ENCODE assay signal across 9 mouse cellular contexts in the genomic region with DNA sequence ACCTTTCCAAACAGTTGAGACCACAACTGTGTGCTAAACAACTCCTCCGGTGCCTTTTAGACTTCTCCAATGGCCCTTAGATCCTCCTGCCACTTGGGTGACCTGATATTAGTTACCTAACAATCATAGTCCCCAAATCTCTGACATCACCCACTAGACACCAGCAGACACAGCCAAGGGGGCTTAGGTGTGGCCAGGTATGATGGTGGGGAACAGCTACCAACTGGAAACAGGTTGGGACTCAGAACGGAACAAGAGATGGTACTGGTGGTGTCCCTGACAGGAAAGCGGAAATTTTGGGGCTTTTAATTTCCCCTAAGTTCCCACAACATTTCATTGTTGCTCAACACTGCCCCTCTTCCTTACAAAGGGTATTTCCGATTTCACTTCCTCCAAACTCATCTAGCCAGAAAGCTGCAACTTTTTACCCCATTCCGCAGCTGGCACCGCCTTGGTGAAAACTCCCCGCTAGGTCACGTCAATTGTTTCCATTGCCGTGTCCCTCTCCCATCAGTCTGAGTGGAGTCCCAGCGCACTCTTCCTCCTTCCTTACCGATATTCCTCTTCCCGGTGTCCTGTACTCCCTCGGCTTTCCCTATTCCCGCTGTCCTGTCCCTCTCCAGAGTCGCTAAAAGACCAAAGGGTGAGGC. TPM values are rescaled to one million over a fixed set of nuclear protein-coding genes. Genes with fewer than 3 reads are reported as not detected.
DNase-seq lines count a peak whose midpoint lies in the region; ATAC-seq and TF ChIP-seq lines count a peak whose summit lies in the region.
"Had no signal": no experiment of that assay in that cellular context is flagged by ENCODE, and none has a peak within 500 bp of the region (broad histone marks: within the 10 kb centered on the region; RNA-seq: fewer than 3 reads in every experiment).

No protein-coding gene starts in this region.

- intact Hi-C loops in gastrocnemius, postnatal 14 days (cut with DNase I; ENCODE audit: low total_unique reads): no loop called here

- no peaks in the 10 kb centered on the region for H3K9me3 ChIP-seq in ES-E14 (ENCODE audit: control insufficient read depth, insufficient read depth, low read depth, low read length)
- no peaks in the 10 kb centered on the region for H3K9me3 ChIP-seq in liver, embryonic 13.5 days (replicated peaks)
- H3K9me3 ChIP-seq in neural tube, embryonic 12.5 days: no peaks in the 10 kb centered on the region

- H3K36me3 ChIP-seq in ES-E14 (ENCODE audit: control insufficient read depth, insufficient read depth, low read length, poor library complexity, severe bottlenecking): peaks cover 4% of the 10 kb centered on the region; the same call in 1 of the 2 replicates
- H3K36me3 ChIP-seq in liver, embryonic 13.5 days: peaks cover 22% of the 10 kb centered on the region
- H3K36me3 ChIP-seq in neural tube, embryonic 12.5 days: peaks cover 8% of the 10 kb centered on the region; the same call in 1 of the 2 replicates

- peak overlapping the region; percentile 89 for H3K9ac ChIP-seq in ES-E14 (ENCODE audit: insufficient read depth, low read depth, low read length, poor library complexity, severe bottlenecking)
- H3K9ac ChIP-seq in liver, embryonic 13.5 days: peak overlapping the region; percentile 85
- H3K9ac ChIP-seq in neural tube, embryonic 12.5 days: peak overlapping the region; percentile 52

- no peak for ATAC-seq in liver, embryonic 13.5 days (ENCODE audit: low read depth)
- no peak for ATAC-seq in neural tube, embryonic 12.5 days (ENCODE audit: low FRiP score, low read depth)

- DNase-seq in gastrocnemius, adult 18-20 months (ENCODE audit: low spot score): peak; percentile 37
- no peak for DNase-seq in gastrocnemius, postnatal 14 days
- DNase-seq in ES-E14 (ENCODE audit: low read depth, low spot score): no peak
- DNase-seq in forelimb bud, embryonic 11.5 days (ENCODE audit: low read depth, low spot score): peak; percentile 18
- no peak for DNase-seq in liver, embryonic 13.5 days
- no peak for DNase-seq in testis, postnatal 14 days (ENCODE audit: low spot score)
- no peak for DNase-seq in layer of hippocampus, postnatal 25 days (ENCODE audit: extremely low spot score in 1 of 2, low spot score in 1 of 2)

- H3K4me2 ChIP-seq in liver, embryonic 13.5 days: peak overlapping the region; percentile 98
- H3K4me2 ChIP-seq in neural tube, embryonic 12.5 days (replicated peaks): peak overlapping the region; percentile 88

- H3K4me3 ChIP-seq in ES-E14 (ENCODE audit: insufficient read depth in 1 of 2, low read depth in 1 of 2, low read length in 2 of 2, poor library complexity in 1 of 2, severe bottlenecking in 1 of 2): peak overlapping the region; percentile 71 to 78
- peak overlapping the region; percentile 90 for H3K4me3 ChIP-seq in liver, embryonic 13.5 days (replicated peaks)
- H3K4me3 ChIP-seq in neural tube, embryonic 12.5 days: peak overlapping the region; percentile 86

- in situ Hi-C loops in ES-E14 (cut with MboI; ENCODE audit: low sequenced_read_pairs in 2 of 2, unreplicated experiment in 2 of 2): no loop called here

- H3K27ac ChIP-seq in ES-E14 (ENCODE audit: insufficient read depth, low read depth, low read length, poor library complexity, severe bottlenecking): peak overlapping the region; percentile 51; the same call in 1 of the 2 replicates
- peak overlapping the region; percentile 98 for H3K27ac ChIP-seq in liver, embryonic 13.5 days
- 0 out of 2 replicates have a peak overlapping the region, but pooled peaks have one; percentile 3 for H3K27ac ChIP-seq in neural tube, embryonic 12.5 days

- H3K27me3 ChIP-seq in liver, embryonic 13.5 days: no peaks in the 10 kb centered on the region
- H3K27me3 ChIP-seq in neural tube, embryonic 12.5 days (replicated peaks): peaks cover 5% of the 10 kb centered on the region; the same call in 1 of the 2 replicates
- H3K27me3 ChIP-seq: Patski had no signal

- 5% methylated on average over 15 of the region's 15 CpGs for WGBS in liver, embryonic 13.5 days (ENCODE audit: insufficient replicate concordance)
- 7% methylated on average over 15 of the region's 15 CpGs for WGBS in neural tube, embryonic 12.5 days

- H3K4me1 ChIP-seq in ES-E14 (ENCODE audit: control insufficient read depth in 2 of 2, insufficient read depth in 2 of 2, low read length in 2 of 2, poor library complexity in 1 of 2): peaks cover 17 to 18% of the 10 kb centered on the region in 2 experiments
- H3K4me1 ChIP-seq in liver, embryonic 13.5 days (replicated peaks): peaks cover 78% of the 10 kb centered on the region
- H3K4me1 ChIP-seq in neural tube, embryonic 12.5 days: peaks cover 32% of the 10 kb centered on the region

TF ChIP-seq in ES-E14, 5 proteins besides CTCF, POLR2A, EP300 and RAD21:
- TF ChIP-seq ZC3H11A (IDR thresholded peaks at IDR 0.05; ENCODE audit: borderline replicate concordance, low read depth, low read length) (no peak), MAFK (IDR thresholded peaks at IDR 0.05; ENCODE audit: insufficient read depth, low read depth, low read length) (no peak), ZNF384 (IDR thresholded peaks at IDR 0.05; ENCODE audit: low read depth, low read length) (no peak), HCFC1 (IDR thresholded peaks at IDR 0.05; ENCODE audit: borderline replicate concordance, insufficient read depth, low read length) (no peak), CHD2 (IDR thresholded peaks at IDR 0.05; ENCODE audit: low read depth, low read length) (no peak)

RNA-seq across cellular contexts. Expression of a gene that starts 0.7 kb away (rescaled TPM):
- total RNA-seq in gastrocnemius, adult 18-20 months (2021): 10 to 100 TPM; 30.2 to 40.3 TPM
- 10 to 100 TPM; 40.5 to 50.8 TPM for total RNA-seq in gastrocnemius, postnatal 14 days (2021)
- total RNA-seq in ES-E14 (2012; rRNA removed): 133 and 162 TPM in 2 replicates
- polyA plus RNA-seq in liver, embryonic 13.5 days (2015; fragmentation: Nextera tagmentation; extraction: Ambion mirVana): 68.8 and 72.6 TPM in 2 replicates
- 87.2 and 96.4 TPM in 2 replicates for polyA plus RNA-seq in neural tube, embryonic 12.5 days (2016; fragmentation: Nextera tagmentation; extraction: Ambion mirVana)
- total RNA-seq in layer of hippocampus, postnatal 25 days (2021): 10 to 100 TPM; 84.9 to 88.6 TPM

RNA-seq across cellular contexts. Expression of a gene that starts 30.4 kb away (rescaled TPM):
- total RNA-seq in gastrocnemius, adult 18-20 months (2021): 1 to 10 TPM; 6.4 to 8.8 TPM
- 1 to 10 TPM; 3.4 to 3.9 TPM for total RNA-seq in gastrocnemius, postnatal 14 days (2021)
- total RNA-seq in ES-E14 (2012; rRNA removed): 35.5 and 48.4 TPM in 2 replicates
- 0.14 and 0.16 TPM in 2 replicates for polyA plus RNA-seq in liver, embryonic 13.5 days (2015; fragmentation: Nextera tagmentation; extraction: Ambion mirVana)
- polyA plus RNA-seq in neural tube, embryonic 12.5 days (2016; fragmentation: Nextera tagmentation; extraction: Ambion mirVana): 0.27 and 0.60 TPM in 2 replicates
- 1 to 10 TPM; 3.9 to 4.6 TPM for total RNA-seq in layer of hippocampus, postnatal 25 days (2021)

RNA-seq across cellular contexts. Expression of a gene that starts 34.4 kb away (rescaled TPM):
- total RNA-seq in gastrocnemius, adult 18-20 months (2021): 10 to 100 TPM; 16.7 to 20.0 TPM
- 10 to 100 TPM; 12.7 to 14.6 TPM for total RNA-seq in gastrocnemius, postnatal 14 days (2021)
- 31.8 and 45.0 TPM in 2 replicates for total RNA-seq in ES-E14 (2012; rRNA removed)
- polyA plus RNA-seq in liver, embryonic 13.5 days (2015; fragmentation: Nextera tagmentation; extraction: Ambion mirVana): 4.1 and 4.8 TPM in 2 replicates
- polyA plus RNA-seq in neural tube, embryonic 12.5 days (2016; fragmentation: Nextera tagmentation; extraction: Ambion mirVana): 13.8 and 14.7 TPM in 2 replicates
- total RNA-seq in layer of hippocampus, postnatal 25 days (2021): 10 to 100 TPM; 31.1 to 38.3 TPM

RNA-seq across cellular contexts. Expression of a gene that starts 40.2 kb away (rescaled TPM):
- total RNA-seq in gastrocnemius, adult 18-20 months (2021): 10 to 100 TPM; 34.9 to 38.2 TPM
- total RNA-seq in gastrocnemius, postnatal 14 days (2021): 10 to 100 TPM; 22.4 to 24.7 TPM
- 22.8 and 24.8 TPM in 2 replicates for total RNA-seq in ES-E14 (2012; rRNA removed)
- polyA plus RNA-seq in liver, embryonic 13.5 days (2015; fragmentation: Nextera tagmentation; extraction: Ambion mirVana): 3.5 and 4.9 TPM in 2 replicates
- polyA plus RNA-seq in neural tube, embryonic 12.5 days (2016; fragmentation: Nextera tagmentation; extraction: Ambion mirVana): 77.8 and 82.8 TPM in 2 replicates
- 100 to 1,000 TPM; 137 to 146 TPM for total RNA-seq in layer of hippocampus, postnatal 25 days (2021)

RNA-seq across cellular contexts. Expression of a gene that starts 49.7 kb away (rescaled TPM):
- total RNA-seq in gastrocnemius, adult 18-20 months (2021): not detected
- not detected for total RNA-seq in gastrocnemius, postnatal 14 days (2021)
- total RNA-seq in ES-E14 (2012; rRNA removed): 3.9 and 5.9 TPM in 2 replicates
- 0.17 TPM in 1 of 2 replicates, not detected in the other for polyA plus RNA-seq in liver, embryonic 13.5 days (2015; fragmentation: Nextera tagmentation; extraction: Ambion mirVana)
- polyA plus RNA-seq in neural tube, embryonic 12.5 days (2016; fragmentation: Nextera tagmentation; extraction: Ambion mirVana): not detected in 2 replicates
- total RNA-seq in layer of hippocampus, postnatal 25 days (2021): not detected

Comparison
In these comparisons a context has a peak if more than half of its experiments do, and no peak if none do; other contexts are left out.
1. DNase-seq: peak in gastrocnemius, adult 18-20 months (single experiment) and forelimb bud, embryonic 11.5 days (single experiment); none in gastrocnemius, postnatal 14 days (single experiment), ES-E14 (single experiment), liver, embryonic 13.5 days (single experiment), testis, postnatal 14 days (single experiment) and layer of hippocampus, postnatal 25 days (0 of 2).
2. H3K27ac ChIP-seq: peak in every context shown above with its lines; median percentile 98 in liver, embryonic 13.5 days; 51 in ES-E14; 3 in neural tube, embryonic 12.5 days.
3. Peak in every context shown above with its lines, with median percentiles within 50 percentile points of each other: H3K4me3 ChIP-seq and H3K9ac ChIP-seq.